In the genomic region with DNA sequence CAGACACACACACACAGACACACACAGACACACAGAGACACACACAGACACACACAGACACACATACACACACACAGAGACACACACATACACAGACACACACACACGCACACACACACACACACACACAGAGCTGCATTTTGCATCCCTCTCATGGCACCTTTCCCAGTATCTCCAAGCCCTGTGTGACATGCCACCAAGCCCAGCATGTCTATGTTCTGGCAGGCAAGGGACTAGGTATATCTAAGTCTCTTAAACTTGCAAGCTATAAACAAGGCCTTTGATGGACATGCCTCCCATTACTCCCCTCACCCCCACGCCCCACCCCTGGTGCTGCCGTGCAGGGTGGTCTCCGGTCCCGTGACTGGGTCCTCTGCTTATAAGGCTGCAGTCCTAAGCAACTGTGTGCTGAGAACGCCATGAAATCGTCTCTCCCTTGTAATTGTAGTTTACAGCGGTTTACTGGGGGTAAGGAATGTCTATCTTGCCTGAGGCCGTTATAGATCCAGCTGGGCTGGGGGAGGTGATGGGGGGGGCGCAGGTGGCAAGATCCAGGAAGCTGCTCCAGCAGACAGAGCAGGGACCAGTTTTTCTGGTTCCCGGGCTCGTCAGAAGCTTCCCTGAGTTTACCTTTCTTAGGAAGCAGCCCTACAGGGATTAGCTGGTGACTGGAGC, we compare ENCODE assay signal across 19 mouse cellular contexts. TPM values are rescaled to one million over a fixed set of nuclear protein-coding genes. Genes with fewer than 3 reads are reported as not detected.
DNase-seq lines count a peak whose midpoint lies in the region; ATAC-seq and TF ChIP-seq lines count a peak whose summit lies in the region.
"Had no signal": no experiment of that assay in that cellular context is flagged by ENCODE, and none has a peak within 500 bp of the region (broad histone marks: within the 10 kb centered on the region; RNA-seq: fewer than 3 reads in every experiment).

No protein-coding gene starts in this region.

- H3K9ac ChIP-seq in forebrain, embryonic 15.5 days (replicated peaks), result no peak overlapping the region
- no peak overlapping the region for H3K9ac ChIP-seq in limb, embryonic 11.5 days (ENCODE audit: low read length)
- no peak overlapping the region for H3K9ac ChIP-seq in stomach, postnatal 0 days (ENCODE audit: low read length)
- H3K9ac ChIP-seq: liver, embryonic 12.5 days; neural tube, embryonic 15.5 days had no signal

- no peaks in the 10 kb centered on the region for H3K27me3 ChIP-seq in forebrain, embryonic 10.5 days (ENCODE audit: poor library complexity, severe bottlenecking)
- H3K27me3 ChIP-seq in forebrain, embryonic 15.5 days, result no peaks in the 10 kb centered on the region
- H3K27me3 ChIP-seq in limb, embryonic 11.5 days (ENCODE audit: control insufficient read depth, insufficient read depth, low read length), result no peaks in the 10 kb centered on the region
- H3K27me3 ChIP-seq in stomach, postnatal 0 days (ENCODE audit: control insufficient read depth, insufficient read depth, low read length), result no peaks in the 10 kb centered on the region
- H3K27me3 ChIP-seq: liver, embryonic 12.5 days; neural tube, embryonic 15.5 days had no signal

- TF ChIP-seq CTCF in stomach, postnatal 0 days (IDR thresholded peaks at IDR 0.05; ENCODE audit: low read depth), result no peak

- H3K4me1 ChIP-seq in forebrain, embryonic 10.5 days, result peaks cover 6% of the 10 kb centered on the region
- H3K4me1 ChIP-seq in forebrain, embryonic 15.5 days, result peaks cover 9% of the 10 kb centered on the region
- no peaks in the 10 kb centered on the region for H3K4me1 ChIP-seq in limb, embryonic 11.5 days (ENCODE audit: control insufficient read depth, insufficient read depth, low read length)
- no peaks in the 10 kb centered on the region for H3K4me1 ChIP-seq in stomach, postnatal 0 days (replicated peaks; ENCODE audit: control insufficient read depth, insufficient read depth)
- H3K4me1 ChIP-seq: liver, embryonic 12.5 days had no signal

- 0 out of 2 replicates have a peak overlapping the region, but pooled peaks have one; percentile 0 for H3K27ac ChIP-seq in forebrain, embryonic 10.5 days
- H3K27ac ChIP-seq in forebrain, embryonic 15.5 days (replicated peaks), result no peak overlapping the region
- H3K27ac ChIP-seq in limb, embryonic 11.5 days (replicated peaks; ENCODE audit: low read depth, low read length), result no peak overlapping the region
- H3K27ac ChIP-seq in stomach, postnatal 0 days (replicated peaks), result no peak overlapping the region
- H3K27ac ChIP-seq: liver, embryonic 12.5 days; neural tube, embryonic 15.5 days had no signal

- WGBS in forebrain, embryonic 10.5 days, result 40% methylated on average over 12 of the region's 12 CpGs
- 46% methylated on average over 12 of the region's 12 CpGs for WGBS in forebrain, embryonic 15.5 days
- 21% methylated on average over 12 of the region's 12 CpGs for WGBS in limb, embryonic 11.5 days
- WGBS in stomach, postnatal 0 days, result 25% methylated on average over 12 of the region's 12 CpGs

- no peak for DNase-seq in forebrain, embryonic 10.5 days (ENCODE audit: extremely low spot score, low spot score)
- peak; percentile 25 for DNase-seq in urinary bladder, postnatal 14 days (ENCODE audit: low spot score)
- no peak for DNase-seq in urinary bladder, postnatal 10 days (ENCODE audit: low spot score)
- DNase-seq in limb, embryonic 11.5 days (ENCODE audit: low spot score), result peak; percentile 63
- DNase-seq in stomach, postnatal 0 days (ENCODE audit: low spot score), result peak; percentile 15
- DNase-seq in layer of hippocampus, adult 8-10 months (ENCODE audit: low spot score in 2 of 2), result no peak
- DNase-seq in cerebellum, postnatal 36 days, result no peak
- DNase-seq: adrenal gland, postnatal 25 days; kidney, adult 11 months had no signal

- no peaks in the 10 kb centered on the region for H3K9me3 ChIP-seq in forebrain, embryonic 10.5 days
- H3K9me3 ChIP-seq in forebrain, embryonic 15.5 days, result no peaks in the 10 kb centered on the region
- no peaks in the 10 kb centered on the region for H3K9me3 ChIP-seq in limb, embryonic 11.5 days (ENCODE audit: control insufficient read depth, low read length)
- no peaks in the 10 kb centered on the region for H3K9me3 ChIP-seq in stomach, postnatal 0 days (ENCODE audit: control insufficient read depth, low read length)
- H3K9me3 ChIP-seq: liver, embryonic 12.5 days; megakaryocyte, embryonic 14.5 days; neural tube, embryonic 15.5 days had no signal

- TF ChIP-seq EP300 in stomach, postnatal 0 days (optimal IDR thresholded peaks at IDR 0.05), result no peak

- no peak overlapping the region for H3K4me2 ChIP-seq in forebrain, embryonic 15.5 days (replicated peaks)
- H3K4me2 ChIP-seq in limb, embryonic 11.5 days (ENCODE audit: low read depth, severe bottlenecking), result no peak overlapping the region
- no peak overlapping the region for H3K4me2 ChIP-seq in stomach, postnatal 0 days (replicated peaks; ENCODE audit: low read depth)
- H3K4me2 ChIP-seq: liver, embryonic 12.5 days; neural tube, embryonic 15.5 days had no signal

- H3K36me3 ChIP-seq in forebrain, embryonic 10.5 days (replicated peaks), result no peaks in the 10 kb centered on the region
- H3K36me3 ChIP-seq in forebrain, embryonic 15.5 days, result no peaks in the 10 kb centered on the region
- no peaks in the 10 kb centered on the region for H3K36me3 ChIP-seq in limb, embryonic 11.5 days (ENCODE audit: control insufficient read depth, insufficient read depth, low read length)
- H3K36me3 ChIP-seq in stomach, postnatal 0 days (ENCODE audit: control insufficient read depth, insufficient read depth, low read length), result no peaks in the 10 kb centered on the region
- H3K36me3 ChIP-seq: liver, embryonic 12.5 days; neural tube, embryonic 15.5 days had no signal

- no peak overlapping the region for H3K4me3 ChIP-seq in forebrain, embryonic 10.5 days
- H3K4me3 ChIP-seq in forebrain, embryonic 15.5 days, result no peak overlapping the region
- H3K4me3 ChIP-seq in limb, embryonic 11.5 days (ENCODE audit: low read depth, low read length), result no peak overlapping the region
- H3K4me3 ChIP-seq in stomach, postnatal 0 days (ENCODE audit: low read depth, low read length), result no peak overlapping the region
- H3K4me3 ChIP-seq: erythroblast, embryonic 14.5 days; liver, embryonic 12.5 days; megakaryocyte, embryonic 14.5 days; neural tube, embryonic 15.5 days had no signal

- no peak; the same call in 1 of the 2 replicates for ATAC-seq in forebrain, embryonic 15.5 days (replicated peaks)
- ATAC-seq in limb, embryonic 11.5 days (ENCODE audit: insufficient number of reproducible peaks, low FRiP score, low TSS enrichment, low read depth), result 0 out of 2 replicates have a peak, but pooled peaks have one; percentile 28
- ATAC-seq in stomach, postnatal 0 days (ENCODE audit: low FRiP score, low TSS enrichment), result no peak
- ATAC-seq: liver, embryonic 12.5 days; lung, postnatal 0 days had no signal

RNA-seq across cellular contexts. Expression of gene Fam209, which starts 12.5 kb away (rescaled TPM):
- 0.50 and 0.55 TPM in 2 replicates for polyA plus RNA-seq in forebrain, embryonic 10.5 days (2016; fragmentation: Nextera tagmentation; extraction: Ambion mirVana)
- polyA plus RNA-seq in forebrain, embryonic 15.5 days (2015; fragmentation: Nextera tagmentation; extraction: Ambion mirVana), result 0.25 and 0.65 TPM in 2 replicates
- not detected in 2 replicates for polyA plus RNA-seq in limb, embryonic 11.5 days (2014; fragmentation: Nextera tagmentation; extraction: Ambion mirVana)
- 0.15 and 0.33 TPM in 2 replicates for polyA plus RNA-seq in stomach, postnatal 0 days (2015; fragmentation: Nextera tagmentation; extraction: Ambion mirVana)
- under 1 TPM in 1 of 4 experiments, not detected in 3; 0.50 TPM for total RNA-seq in layer of hippocampus, adult 8-10 months (2022)
- total RNA-seq: left cerebral cortex, adult 8-10 months had no signal
- polyA plus RNA-seq: erythroblast, embryonic 14.5 days; heart, embryonic 14.5 days; hindbrain, embryonic 11.5 days; liver, embryonic 12.5 days; neural tube, embryonic 15.5 days had no signal

RNA-seq across cellular contexts. Expression of gene Gcnt7, which starts 26.4 kb away (rescaled TPM):
- polyA plus RNA-seq in forebrain, embryonic 10.5 days (2016; fragmentation: Nextera tagmentation; extraction: Ambion mirVana), result 1.6 and 2.6 TPM in 2 replicates
- 2.1 and 2.3 TPM in 2 replicates for polyA plus RNA-seq in forebrain, embryonic 15.5 days (2015; fragmentation: Nextera tagmentation; extraction: Ambion mirVana)
- polyA plus RNA-seq in limb, embryonic 11.5 days (2014; fragmentation: Nextera tagmentation; extraction: Ambion mirVana), result 0.56 and 1.1 TPM in 2 replicates
- polyA plus RNA-seq in stomach, postnatal 0 days (2015; fragmentation: Nextera tagmentation; extraction: Ambion mirVana), result 0.38 and 0.44 TPM in 2 replicates
- total RNA-seq in layer of hippocampus, adult 8-10 months (2022), result not detected
- total RNA-seq: adrenal gland, postnatal 25 days; gastrocnemius, postnatal 4 days; left cerebral cortex, adult 8-10 months had no signal
- polyA plus RNA-seq: erythroblast, embryonic 14.5 days had no signal

RNA-seq across cellular contexts. Expression of gene Rtf2, which starts 44.5 kb away (rescaled TPM):
- polyA plus RNA-seq in forebrain, embryonic 10.5 days (2016; fragmentation: Nextera tagmentation; extraction: Ambion mirVana), result 84.8 and 85.6 TPM in 2 replicates
- 101 and 103 TPM in 2 replicates for polyA plus RNA-seq in forebrain, embryonic 15.5 days (2015; fragmentation: Nextera tagmentation; extraction: Ambion mirVana)
- 74.6 and 78.9 TPM in 2 replicates for polyA plus RNA-seq in limb, embryonic 11.5 days (2014; fragmentation: Nextera tagmentation; extraction: Ambion mirVana)
- polyA plus RNA-seq in stomach, postnatal 0 days (2015; fragmentation: Nextera tagmentation; extraction: Ambion mirVana), result 79.7 and 81.1 TPM in 2 replicates
- total RNA-seq in layer of hippocampus, adult 8-10 months (2022), result 10 to 100 TPM; 68.3 to 71.7 (median 70.8) TPM

Comparison
In these comparisons a context has a peak if more than half of its experiments do, and no peak if none do; other contexts are left out.
1. DNase-seq: peak in urinary bladder, postnatal 14 days (single experiment), limb, embryonic 11.5 days (single experiment) and stomach, postnatal 0 days (single experiment); none in forebrain, embryonic 10.5 days (single experiment), urinary bladder, postnatal 10 days (single experiment), layer of hippocampus, adult 8-10 months (0 of 2) and cerebellum, postnatal 36 days (0 of 2).